Mouse (Mus musculus): ENCODE measurements around the gene Olfr221. TPM values are rescaled to one million over a fixed set of nuclear protein-coding genes. Genes with fewer than 3 reads are reported as not detected.

The Olfr221 gene
- total and polyA plus RNA-seq, 2 experiments, result not detected

DNA sequence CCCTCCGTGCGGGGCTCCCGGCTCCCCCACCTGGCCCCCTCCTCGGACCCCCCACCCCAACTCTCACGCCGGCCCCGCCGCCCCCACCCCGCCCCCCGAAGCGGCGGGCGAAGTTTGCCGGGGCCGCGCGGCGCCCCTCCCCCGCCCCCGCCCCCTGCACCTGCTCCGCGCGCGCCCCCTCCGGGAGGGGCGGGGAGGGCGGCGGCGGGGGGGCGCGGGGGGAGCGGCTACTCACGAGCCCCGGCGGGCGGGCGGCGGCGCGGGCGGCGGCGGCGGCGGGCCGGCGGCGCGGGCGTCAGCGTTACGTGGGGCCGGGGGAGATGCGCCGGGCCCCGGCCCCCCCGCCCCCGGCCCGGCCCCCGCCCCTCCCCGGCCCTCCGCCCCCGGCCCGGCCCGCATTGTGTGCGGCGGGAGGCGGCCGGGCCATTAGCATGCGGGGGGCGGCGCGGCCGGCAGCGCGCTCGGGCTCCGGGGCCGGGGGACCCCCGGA lies 27.9 kb downstream of the Olfr221 start:
- no peaks in the 10 kb centered on the region for H3K27me3 ChIP-seq (ENCODE audit: control insufficient read depth, insufficient read depth, low read length)
- peaks cover 28% of the 10 kb centered on the region for H3K4me1 ChIP-seq (ENCODE audit: control insufficient read depth, insufficient read depth, low read length)
- H3K9ac ChIP-seq (ENCODE audit: low read depth, low read length), result peak overlapping the region; percentile 76
- peaks cover 15% of the 10 kb centered on the region; the same call in 1 of the 2 replicates for H3K79me2 ChIP-seq (ENCODE audit: control insufficient read depth, insufficient read depth, low read length)
- WGBS, result 3% methylated on average over 14 of the region's 80 CpGs
- peak overlapping the region; percentile 55; the same call in 1 of the 2 replicates for H3K4me3 ChIP-seq (ENCODE audit: insufficient read depth, low read depth, low read length)
- DNase-seq (ENCODE audit: extremely low read depth, low read depth, low spot score), result no peak
- no peaks in the 10 kb centered on the region for H3K36me3 ChIP-seq (ENCODE audit: control insufficient read depth, insufficient read depth, low read length)
- TF ChIP-seq CTCF (IDR thresholded peaks at IDR 0.05; ENCODE audit: low read depth, low read length) (no peak), POLR2A (IDR thresholded peaks at IDR 0.05; ENCODE audit: extremely low read depth, insufficient read depth, low read length) (no peak)
- H3K27ac ChIP-seq (replicated peaks; ENCODE audit: insufficient read depth, low read depth, low read length), result no peak overlapping the region

DNA sequence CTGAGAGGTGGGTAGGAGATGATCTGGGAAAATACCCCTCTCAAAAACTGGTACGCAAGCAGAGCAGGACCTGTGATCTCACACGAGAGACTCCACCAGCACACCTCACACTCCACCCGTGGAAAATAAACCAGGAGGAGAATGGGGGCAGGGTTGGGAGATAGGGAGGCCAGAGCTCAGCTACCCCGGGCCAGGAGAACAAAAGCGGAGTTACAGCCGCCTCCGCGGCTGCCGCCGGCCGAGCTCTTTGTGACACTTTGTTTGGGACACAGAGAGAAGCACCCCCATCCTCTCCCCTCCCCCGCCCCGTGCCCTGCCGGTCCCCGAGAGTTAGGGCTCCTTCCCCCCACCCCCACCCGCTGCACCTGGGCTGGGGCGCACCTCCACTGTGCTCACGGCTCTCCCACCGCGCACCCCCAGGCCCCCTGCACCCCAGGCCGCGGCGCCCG lies 28.5 kb downstream of the Olfr221 start:
- H3K4me1 ChIP-seq (ENCODE audit: control insufficient read depth, insufficient read depth, low read length), result peaks cover 23% of the 10 kb centered on the region
- no peaks in the 10 kb centered on the region for H3K36me3 ChIP-seq (ENCODE audit: control insufficient read depth, insufficient read depth, low read length)
- peak overlapping the region; percentile 68 for H3K9ac ChIP-seq (ENCODE audit: low read depth, low read length)
- no peak overlapping the region for H3K27ac ChIP-seq (replicated peaks; ENCODE audit: insufficient read depth, low read depth, low read length)
- no peak for DNase-seq (ENCODE audit: extremely low read depth, low read depth, low spot score)
- no peak for TF ChIP-seq CTCF (IDR thresholded peaks at IDR 0.05; ENCODE audit: low read depth, low read length)
- no peak for TF ChIP-seq POLR2A (IDR thresholded peaks at IDR 0.05; ENCODE audit: extremely low read depth, insufficient read depth, low read length)
- peak overlapping the region; percentile 55; the same call in 1 of the 2 replicates for H3K4me3 ChIP-seq (ENCODE audit: insufficient read depth, low read depth, low read length)
- H3K79me2 ChIP-seq (ENCODE audit: control insufficient read depth, insufficient read depth, low read length), result peaks cover 10% of the 10 kb centered on the region; the same call in 1 of the 2 replicates
- WGBS, result 7% methylated on average over 18 of the region's 24 CpGs
- H3K27me3 ChIP-seq (ENCODE audit: control insufficient read depth, insufficient read depth, low read length), result no peaks in the 10 kb centered on the region

DNA sequence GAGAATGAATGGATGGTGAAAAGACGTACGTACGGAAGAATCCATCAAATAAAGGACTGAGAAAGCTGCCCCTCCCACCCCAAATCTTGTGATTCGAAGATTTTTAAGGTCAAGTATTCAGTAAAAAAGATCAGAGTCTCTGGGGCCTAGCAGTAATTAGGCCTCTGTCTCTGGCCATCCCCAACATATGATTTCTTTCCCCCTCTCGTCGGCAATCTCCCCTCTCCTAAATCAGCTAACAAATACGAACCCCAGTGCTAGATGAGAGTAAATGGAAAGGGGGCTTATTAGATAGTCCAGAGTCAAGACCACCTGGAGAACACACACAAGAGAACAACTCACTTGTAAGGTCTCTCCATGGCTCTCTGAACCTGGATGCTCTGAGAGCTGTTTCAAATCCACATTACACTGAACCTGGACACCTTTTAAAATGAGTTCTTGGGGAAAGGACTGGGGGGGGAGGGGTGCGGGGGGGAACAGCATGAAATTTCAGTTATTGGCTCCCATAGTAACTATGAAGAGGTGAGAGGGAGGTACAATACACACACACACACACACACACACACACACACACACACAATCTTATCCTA lies 29.1 kb downstream of the Olfr221 start:
- WGBS, result 81% methylated on average over 8 of the region's 8 CpGs
- Histone ChIP-seq H3K4me1 (ENCODE audit: control insufficient read depth, insufficient read depth, low read length) (peaks cover 17% of the 10 kb centered on the region), H3K27ac (replicated peaks; ENCODE audit: insufficient read depth, low read depth, low read length) (no peak overlapping the region), H3K27me3 (ENCODE audit: control insufficient read depth, insufficient read depth, low read length) (no peaks in the 10 kb centered on the region), H3K36me3 (ENCODE audit: control insufficient read depth, insufficient read depth, low read length) (no peaks in the 10 kb centered on the region), H3K79me2 (ENCODE audit: control insufficient read depth, insufficient read depth, low read length) (peaks cover 3% of the 10 kb centered on the region; the same call in 1 of the 2 replicates), H3K4me3 (ENCODE audit: insufficient read depth, low read depth, low read length) (no peak overlapping the region), H3K9ac (ENCODE audit: low read depth, low read length) (no peak overlapping the region)
- DNase-seq (ENCODE audit: extremely low read depth, low read depth, low spot score), result no peak
- TF ChIP-seq CTCF (IDR thresholded peaks at IDR 0.05; ENCODE audit: low read depth, low read length) (no peak), POLR2A (IDR thresholded peaks at IDR 0.05; ENCODE audit: extremely low read depth, insufficient read depth, low read length) (no peak)

DNA sequence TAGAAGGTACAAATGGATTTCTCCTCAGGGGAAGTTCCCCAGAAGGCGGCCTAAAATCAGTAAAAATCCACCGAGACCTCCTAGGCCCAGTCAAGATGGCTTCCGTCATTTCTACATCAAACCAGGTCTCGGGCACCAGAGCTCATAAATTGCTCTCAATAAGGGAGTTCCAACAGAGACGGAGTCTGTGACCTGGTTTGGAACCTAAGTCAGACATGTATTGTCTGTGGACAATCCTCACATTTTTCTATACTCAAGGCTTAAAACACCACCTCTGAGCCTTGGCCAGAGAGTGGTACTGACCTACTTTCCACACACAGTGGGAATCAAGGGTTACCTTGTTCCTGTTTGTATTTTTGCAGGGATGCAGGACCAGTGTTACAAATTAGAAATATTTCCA lies 29.7 kb downstream of the Olfr221 start:
- Histone ChIP-seq H3K36me3 (ENCODE audit: control insufficient read depth, insufficient read depth, low read length) (no peaks in the 10 kb centered on the region), H3K9ac (ENCODE audit: low read depth, low read length) (no peak overlapping the region), H3K27me3 (ENCODE audit: control insufficient read depth, insufficient read depth, low read length) (no peaks in the 10 kb centered on the region), H3K27ac (replicated peaks; ENCODE audit: insufficient read depth, low read depth, low read length) (no peak overlapping the region), H3K4me3 (ENCODE audit: insufficient read depth, low read depth, low read length) (no peak overlapping the region), H3K79me2 (ENCODE audit: control insufficient read depth, insufficient read depth, low read length) (peaks cover 2% of the 10 kb centered on the region; the same call in 1 of the 2 replicates), H3K4me1 (ENCODE audit: control insufficient read depth, insufficient read depth, low read length) (peaks cover 16% of the 10 kb centered on the region)
- WGBS, result 85% methylated on average over 5 of the region's 5 CpGs
- no peak for TF ChIP-seq CTCF (IDR thresholded peaks at IDR 0.05; ENCODE audit: low read depth, low read length)
- TF ChIP-seq POLR2A (IDR thresholded peaks at IDR 0.05; ENCODE audit: extremely low read depth, insufficient read depth, low read length), result no peak
- DNase-seq (ENCODE audit: extremely low read depth, low read depth, low spot score), result no peak

DNA sequence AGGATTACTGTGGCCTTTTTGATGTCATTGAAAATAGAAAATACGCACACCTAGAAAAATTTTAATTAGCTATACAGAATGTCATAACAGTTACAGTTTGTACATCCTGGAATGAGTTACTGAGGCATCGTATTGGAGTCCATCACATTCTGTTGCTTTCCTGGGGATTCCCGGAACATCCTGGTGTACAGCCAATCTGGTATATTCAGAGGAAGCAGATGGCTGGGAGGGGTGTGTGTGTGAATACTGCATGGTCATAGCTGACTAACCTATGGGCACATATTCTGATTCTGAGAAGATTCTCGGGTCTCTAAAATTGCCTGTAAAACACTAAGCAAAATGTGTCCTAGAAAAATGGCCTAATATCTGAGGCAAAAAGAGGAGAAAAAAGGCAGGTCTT lies 30.2 kb downstream of the Olfr221 start:
- H3K9ac ChIP-seq (ENCODE audit: low read depth, low read length), result no peak overlapping the region
- H3K27me3 ChIP-seq (ENCODE audit: control insufficient read depth, insufficient read depth, low read length), result no peaks in the 10 kb centered on the region
- H3K36me3 ChIP-seq (ENCODE audit: control insufficient read depth, insufficient read depth, low read length), result peaks cover 4% of the 10 kb centered on the region
- H3K4me1 ChIP-seq (ENCODE audit: control insufficient read depth, insufficient read depth, low read length), result peaks cover 16% of the 10 kb centered on the region
- no peak overlapping the region for H3K27ac ChIP-seq (replicated peaks; ENCODE audit: insufficient read depth, low read depth, low read length)
- DNase-seq (ENCODE audit: extremely low read depth, low read depth, low spot score), result no peak
- peaks cover 2% of the 10 kb centered on the region; the same call in 1 of the 2 replicates for H3K79me2 ChIP-seq (ENCODE audit: control insufficient read depth, insufficient read depth, low read length)
- WGBS, result 56% methylated on average over 4 of the region's 4 CpGs
- TF ChIP-seq CTCF (IDR thresholded peaks at IDR 0.05; ENCODE audit: low read depth, low read length) (no peak), POLR2A (IDR thresholded peaks at IDR 0.05; ENCODE audit: extremely low read depth, insufficient read depth, low read length) (no peak)
- no peak overlapping the region for H3K4me3 ChIP-seq (ENCODE audit: insufficient read depth, low read depth, low read length)

DNA sequence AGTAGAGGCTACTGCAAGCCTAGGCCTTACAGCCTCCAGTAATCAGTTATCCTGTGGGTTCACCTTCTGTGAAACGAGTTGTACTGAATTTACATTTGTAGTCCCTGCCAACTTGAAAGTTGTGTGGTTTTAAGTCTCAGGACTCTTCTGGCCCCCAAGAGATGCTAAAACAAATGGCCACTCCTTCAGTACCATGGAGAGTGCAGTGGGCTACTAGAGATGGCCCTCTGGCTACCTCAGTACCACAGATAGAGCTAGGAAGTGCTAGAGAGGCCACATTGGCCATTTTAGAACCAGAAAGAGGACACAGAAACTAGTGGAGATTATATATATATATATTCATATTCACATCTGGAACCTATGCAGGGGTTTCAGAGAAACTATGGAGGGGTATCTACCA lies 30.6 kb downstream of the Olfr221 start:
- Histone ChIP-seq H3K4me3 (ENCODE audit: insufficient read depth, low read depth, low read length) (no peak overlapping the region), H3K36me3 (ENCODE audit: control insufficient read depth, insufficient read depth, low read length) (peaks cover 8% of the 10 kb centered on the region), H3K27ac (replicated peaks; ENCODE audit: insufficient read depth, low read depth, low read length) (no peak overlapping the region), H3K4me1 (ENCODE audit: control insufficient read depth, insufficient read depth, low read length) (peaks cover 13% of the 10 kb centered on the region), H3K79me2 (ENCODE audit: control insufficient read depth, insufficient read depth, low read length) (no peaks in the 10 kb centered on the region), H3K27me3 (ENCODE audit: control insufficient read depth, insufficient read depth, low read length) (no peaks in the 10 kb centered on the region), H3K9ac (ENCODE audit: low read depth, low read length) (no peak overlapping the region)
- TF ChIP-seq POLR2A (IDR thresholded peaks at IDR 0.05; ENCODE audit: extremely low read depth, insufficient read depth, low read length) (no peak), CTCF (IDR thresholded peaks at IDR 0.05; ENCODE audit: low read depth, low read length) (no peak)
- DNase-seq (ENCODE audit: extremely low read depth, low read depth, low spot score), result no peak
- WGBS, result 56% methylated on average over 1 of the region's 1 CpGs
